Mouse (Mus musculus) limb, embryonic 11.5 days (tissue): ENCODE measurements around the gene Krtap11-1. TPM values are rescaled to one million over a fixed set of nuclear protein-coding genes. Genes with fewer than 3 reads are reported as not detected.

Source experiments
- ATAC-seq: fragments of 200-750 bp; cut with Nextera tagmentation; 2 replicates; pipeline ENCODE4 v1.8.0; 2017; ENCODE audit warnings: low read depth; ENCODE audit not compliant: insufficient number of reproducible peaks, low FRiP score, low TSS enrichment
- DNase-seq: peaks from one replicate; pipeline ENCODE4 v3.0.0-alpha.2; 2015; ENCODE audit warnings: low spot score
- H3K27ac ChIP-seq: fragments of 300-500 bp; sonication (generic); replicated peaks from 2 replicates; pipeline ENCODE4 v1.5.1; 2014; ENCODE audit warnings: low read depth, mild to moderate bottlenecking, low read length
- H3K27me3 ChIP-seq: fragments of 300-500 bp; sonication (generic); 2 replicates; pipeline ENCODE4 v1.6.1; 2014; ENCODE audit warnings: mild to moderate bottlenecking, low read length, mixed read lengths; ENCODE audit not compliant: control insufficient read depth, insufficient read depth
- H3K36me3 ChIP-seq: fragments of 300-500 bp; sonication (generic); 2 replicates; pipeline ENCODE4 v1.6.1; 2014; ENCODE audit warnings: mild to moderate bottlenecking, low read length, moderate library complexity, mixed read lengths; ENCODE audit not compliant: control insufficient read depth, insufficient read depth
- H3K4me1 ChIP-seq: fragments of 300-500 bp; sonication (generic); 2 replicates; pipeline ENCODE4 v1.6.1; 2014; ENCODE audit warnings: low read length, mixed read lengths; ENCODE audit not compliant: control insufficient read depth, insufficient read depth
- H3K4me2 ChIP-seq: fragments of 300-500 bp; sonication (generic); 2 replicates; pipeline ENCODE4 v1.6.1; 2014; ENCODE audit warnings: low read depth, mild to moderate bottlenecking, moderate library complexity; ENCODE audit not compliant: severe bottlenecking
- H3K4me3 ChIP-seq: fragments of 300-500 bp; sonication (generic); 2 replicates; pipeline ENCODE4 v1.5.1; 2014; ENCODE audit warnings: low read depth, low read length
- H3K9ac ChIP-seq: fragments of 300-500 bp; sonication (generic); 2 replicates; pipeline ENCODE4 v1.6.1; 2014; ENCODE audit warnings: mild to moderate bottlenecking, low read length
- H3K9me3 ChIP-seq: fragments of 300-500 bp; sonication (generic); 2 replicates; pipeline ENCODE4 v1.6.1; 2016; ENCODE audit warnings: low read length; ENCODE audit not compliant: control insufficient read depth
- WGBS: fragments of 180-500 bp; shearing (Covaris S2); extraction: QIAGEN DNeasy Blood & Tissue Kit; methylation state at CpG from one replicate; pipeline ENCODE4 v1.1.7; 2014; 5-methylcytosine and 5-hydroxymethylcytosine counted together
- polyA plus RNA-seq: library from polyadenylated mRNA; unstranded; fragments of >200 nt; fragmentation: Nextera tagmentation; extraction: Ambion mirVana; gene quantifications from 2 replicates; pipeline ENCODE4 v1.2.1, GENCODE M21; 2014

Gene Krtap11-1
- polyA plus RNA-seq: not detected in 2 replicates

DNA sequence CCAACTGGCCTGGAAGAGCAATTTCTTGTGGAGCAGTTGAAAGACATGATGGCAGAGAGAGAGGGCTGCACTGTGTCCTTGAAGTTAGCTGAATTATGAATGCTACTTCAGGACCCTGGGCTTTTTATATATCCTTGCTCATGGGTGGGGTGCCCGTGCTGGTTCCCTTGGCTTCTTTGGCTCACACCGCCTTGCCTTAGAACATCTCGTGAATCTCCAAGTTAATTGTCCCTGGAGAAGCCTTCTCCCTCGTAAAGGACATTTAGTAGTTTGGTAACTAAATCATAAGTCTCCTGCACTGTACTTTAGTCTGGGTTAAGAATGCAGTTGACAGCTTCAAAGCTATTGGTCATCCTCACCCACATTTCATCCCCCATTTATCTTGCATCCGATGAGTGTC lies at the start of gene Krtap11-1:
Gene Krtap11-1, minus strand, starts transcription at position 101 of the 400 bp plus-strand sequence.
- no peaks in the 10 kb centered on the region for H3K27me3 ChIP-seq
- ATAC-seq (no peak), DNase-seq (no peak)
- no peaks in the 10 kb centered on the region for H3K36me3 ChIP-seq
- H3K9ac ChIP-seq: no peak within 1 kb of the TSS
- WGBS: 89% methylated on average over 5 of the region's 5 CpGs
- no peak within 1 kb of the TSS for H3K4me2 ChIP-seq
- H3K4me3 ChIP-seq: no peak within 1 kb of the TSS
- no peaks in the 10 kb centered on the region for H3K9me3 ChIP-seq
- no peak within 1 kb of the TSS for H3K27ac ChIP-seq
- H3K4me1 ChIP-seq: no peaks in the 10 kb centered on the region

- no peak overlapping the region for H3K27ac ChIP-seq
- 94% methylated on average over 7 of the region's 7 CpGs for WGBS
- H3K9ac ChIP-seq: no peak overlapping the region
- H3K4me1 ChIP-seq: no peaks in the 10 kb centered on the region
- H3K9me3 ChIP-seq: no peaks in the 10 kb centered on the region
- DNase-seq (no peak), ATAC-seq (no peak)
- no peaks in the 10 kb centered on the region for H3K36me3 ChIP-seq
- no peak overlapping the region for H3K4me2 ChIP-seq
- no peaks in the 10 kb centered on the region for H3K27me3 ChIP-seq
- H3K4me3 ChIP-seq: no peak overlapping the region
Measured at GRCm38 (mm10) chr16:89618190-89618589, 47.2 kb upstream of the Krtap11-1 start.

DNA sequence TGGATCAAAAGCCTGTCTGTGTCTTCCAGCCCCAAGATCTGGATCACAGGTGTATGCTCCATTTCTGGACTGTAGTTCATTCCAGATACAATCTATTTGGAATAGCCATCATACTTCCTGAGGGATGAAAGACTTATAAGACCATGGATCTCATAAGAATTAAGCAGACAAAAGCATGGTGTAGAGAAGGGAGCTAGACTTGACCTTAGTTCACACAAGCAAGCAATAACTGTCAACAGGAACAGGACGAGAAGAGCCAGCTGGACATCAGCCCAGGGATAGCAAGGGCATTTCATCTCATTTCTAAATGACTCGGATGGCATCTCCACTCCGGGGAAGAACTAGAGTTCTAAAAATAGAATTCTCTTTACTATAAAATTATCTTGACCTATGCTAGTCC lies 46.3 kb upstream of the Krtap11-1 start:
- Histone ChIP-seq H3K27ac (no peak overlapping the region), H3K4me2 (no peak overlapping the region), H3K9ac (no peak overlapping the region), H3K4me3 (no peak overlapping the region), H3K27me3 (no peaks in the 10 kb centered on the region), H3K4me1 (no peaks in the 10 kb centered on the region), H3K36me3 (no peaks in the 10 kb centered on the region), H3K9me3 (no peaks in the 10 kb centered on the region)
- no peak for DNase-seq
- no peak for ATAC-seq
- 81% methylated on average over 3 of the region's 3 CpGs for WGBS

DNA sequence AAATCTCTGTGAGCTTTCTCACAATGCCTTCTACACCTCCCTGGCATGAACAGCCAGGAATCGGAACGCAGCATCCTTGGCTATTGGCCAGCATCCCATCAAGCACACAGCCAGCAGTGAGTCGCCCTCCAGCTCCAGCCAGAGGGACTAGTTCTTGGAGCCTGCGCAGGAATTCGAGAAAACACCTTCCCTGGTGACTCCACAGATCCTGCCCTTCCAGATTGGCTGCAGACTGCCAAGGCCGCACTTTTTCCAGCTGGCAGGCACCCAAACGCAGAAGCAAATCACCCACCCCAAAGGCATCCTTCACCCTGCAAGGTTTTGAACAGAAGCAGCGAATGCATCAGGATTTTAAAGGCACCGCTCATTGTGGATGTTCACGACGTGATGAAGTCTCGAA lies 42.7 kb upstream of the Krtap11-1 start:
- DNase-seq (no peak), ATAC-seq (no peak)
- Histone ChIP-seq H3K27me3 (no peaks in the 10 kb centered on the region), H3K4me1 (no peaks in the 10 kb centered on the region), H3K4me3 (no peak overlapping the region), H3K36me3 (no peaks in the 10 kb centered on the region), H3K4me2 (no peak overlapping the region), H3K27ac (no peak overlapping the region), H3K9me3 (no peaks in the 10 kb centered on the region), H3K9ac (no peak overlapping the region)
- WGBS: 91% methylated on average over 12 of the region's 12 CpGs

DNA sequence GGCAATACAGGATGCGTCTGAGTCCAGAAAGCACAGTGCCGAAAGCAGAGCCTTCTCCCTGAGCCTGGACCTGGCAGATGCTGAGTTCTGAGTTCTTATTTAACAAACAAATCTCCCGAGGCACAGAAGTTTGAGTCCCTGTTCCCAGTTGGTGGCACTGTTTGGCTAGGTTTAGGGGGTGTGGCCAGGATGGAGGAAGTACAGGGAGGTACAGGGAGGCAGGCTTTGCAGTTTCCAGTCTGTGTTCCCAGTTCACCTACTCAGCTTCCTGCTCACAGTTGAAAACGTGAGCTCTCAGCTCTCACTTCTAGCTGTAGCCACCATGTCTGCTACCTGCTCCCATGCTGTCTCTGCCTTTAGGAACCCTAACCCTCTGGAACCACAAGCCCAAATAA lies 37.8 kb upstream of the Krtap11-1 start:
- no peaks in the 10 kb centered on the region for H3K27me3 ChIP-seq
- H3K4me1 ChIP-seq: no peaks in the 10 kb centered on the region
- no peak overlapping the region for H3K9ac ChIP-seq
- no peaks in the 10 kb centered on the region for H3K36me3 ChIP-seq
- 79% methylated on average over 4 of the region's 4 CpGs for WGBS
- no peak overlapping the region for H3K4me2 ChIP-seq
- DNase-seq (no peak), ATAC-seq (no peak)
- H3K9me3 ChIP-seq: no peaks in the 10 kb centered on the region
- H3K27ac ChIP-seq: no peak overlapping the region
- H3K4me3 ChIP-seq: no peak overlapping the region

DNA sequence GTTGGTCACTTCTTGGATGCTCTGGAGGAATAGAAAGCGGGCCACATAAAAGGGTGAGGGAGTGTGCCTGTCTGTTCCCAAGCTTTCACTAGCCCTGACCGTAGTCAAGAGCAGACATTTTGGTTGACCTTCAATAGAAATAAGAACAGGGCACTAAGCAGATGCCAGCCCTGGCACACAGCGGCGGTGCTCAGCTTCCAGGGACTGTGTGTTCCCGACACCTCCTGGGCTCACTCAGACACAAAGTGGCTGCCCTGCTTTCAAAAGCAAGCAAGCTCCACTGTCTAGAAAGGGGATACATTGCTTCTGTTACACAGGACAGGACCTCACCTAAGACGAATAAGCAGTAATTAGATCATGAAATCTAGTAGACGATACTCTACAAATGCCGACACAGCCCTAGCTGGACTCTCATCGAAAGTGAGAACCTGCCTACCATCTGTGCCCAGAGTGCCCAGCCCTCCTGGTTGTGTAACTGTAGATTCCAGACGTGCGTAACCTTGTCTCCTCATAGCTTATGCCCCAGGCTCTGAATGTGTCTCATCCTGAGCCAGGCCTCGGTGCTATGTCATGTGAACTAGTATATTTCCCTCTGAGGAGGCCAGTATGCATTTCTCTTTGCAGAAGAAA lies 37.3 kb upstream of the Krtap11-1 start:
- Histone ChIP-seq H3K4me3 (no peak overlapping the region), H3K9ac (no peak overlapping the region), H3K4me2 (no peak overlapping the region), H3K27ac (no peak overlapping the region), H3K27me3 (no peaks in the 10 kb centered on the region), H3K36me3 (no peaks in the 10 kb centered on the region), H3K4me1 (no peaks in the 10 kb centered on the region), H3K9me3 (no peaks in the 10 kb centered on the region)
- ATAC-seq (no peak), DNase-seq (no peak)
- 93% methylated on average over 12 of the region's 12 CpGs for WGBS

DNA sequence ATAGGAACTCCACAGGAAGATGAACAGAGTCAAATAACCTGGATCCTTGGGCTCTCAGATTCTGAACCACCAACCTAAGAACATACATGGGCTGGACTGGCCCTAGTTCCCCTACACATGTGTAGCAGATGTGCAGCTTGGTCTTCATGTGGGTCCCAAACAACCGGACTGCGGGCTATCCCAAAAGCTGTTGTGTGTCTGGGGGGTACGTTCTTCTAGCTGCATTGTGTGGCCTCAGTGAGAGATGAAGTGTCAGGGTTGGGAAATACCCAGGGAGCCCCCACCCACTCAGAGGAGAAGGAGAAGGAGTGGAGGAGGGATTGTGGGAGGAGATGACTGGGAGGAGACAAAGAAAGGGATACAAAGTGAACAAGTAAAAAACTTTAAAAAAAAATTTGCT lies 36.0 kb upstream of the Krtap11-1 start:
- 89% methylated on average over 3 of the region's 3 CpGs for WGBS
- DNase-seq (no peak), ATAC-seq (no peak)

GRCm38 (mm10) chr16:89587209-89587608 lies 16.2 kb upstream of the Krtap11-1 start:
- Histone ChIP-seq H3K9me3 (no peaks in the 10 kb centered on the region; the same call in 1 of the 2 replicates), H3K4me3 (no peak overlapping the region), H3K27ac (no peak overlapping the region), H3K27me3 (no peaks in the 10 kb centered on the region), H3K36me3 (no peaks in the 10 kb centered on the region), H3K4me2 (no peak overlapping the region), H3K4me1 (0 out of 2 replicates have a peak, but pooled peaks cover 2% of the 10 kb centered on the region), H3K9ac (no peak overlapping the region)
- DNase-seq (no peak), ATAC-seq (no peak)
- WGBS: 70% methylated on average over 3 of the region's 3 CpGs

More for the DNA sequence above, 36.0 kb upstream of the Krtap11-1 start:
- Histone ChIP-seq H3K27ac (no peak overlapping the region), H3K4me2 (no peak overlapping the region), H3K9me3 (no peaks in the 10 kb centered on the region), H3K4me3 (no peak overlapping the region), H3K9ac (no peak overlapping the region), H3K36me3 (no peaks in the 10 kb centered on the region), H3K27me3 (no peaks in the 10 kb centered on the region), H3K4me1 (no peaks in the 10 kb centered on the region)
